Mouse (Mus musculus) cortical plate, adult 2 months (tissue): Measurements from ENCODE around the gene Pcdh11x.
"Not testable (repeated sequence)": the region's sequence is repeated elsewhere in the genome, so short reads cannot be mapped to it uniquely, and the experiment has no call there.

ENCODE experiments used
- CTCF ChIP-seq: fragments of 200-500 bp; IDR thresholded peaks from 2 replicates; pipeline ENCODE4 v1.5.1; 2011; ENCODE audit warnings: mild to moderate bottlenecking, control low read depth, low read length; ENCODE audit not compliant: insufficient read depth; ENCODE audit errors: extremely low read depth
- POLR2A ChIP-seq: fragments of 200-500 bp; IDR thresholded peaks from 2 replicates; pipeline ENCODE4 v1.6.1; 2011; ENCODE audit warnings: mild to moderate bottlenecking, low read length, control low read depth; ENCODE audit not compliant: insufficient read depth; ENCODE audit errors: extremely low read depth

- not testable (repeated sequence) for TF ChIP-seq CTCF, POLR2A
Measured at GRCm38 (mm10) chrX:120670236-120670635, 380.2 kb downstream of the Pcdh11x start.
